11 mouse cellular contexts compared by ENCODE assay signal in the genomic region with DNA sequence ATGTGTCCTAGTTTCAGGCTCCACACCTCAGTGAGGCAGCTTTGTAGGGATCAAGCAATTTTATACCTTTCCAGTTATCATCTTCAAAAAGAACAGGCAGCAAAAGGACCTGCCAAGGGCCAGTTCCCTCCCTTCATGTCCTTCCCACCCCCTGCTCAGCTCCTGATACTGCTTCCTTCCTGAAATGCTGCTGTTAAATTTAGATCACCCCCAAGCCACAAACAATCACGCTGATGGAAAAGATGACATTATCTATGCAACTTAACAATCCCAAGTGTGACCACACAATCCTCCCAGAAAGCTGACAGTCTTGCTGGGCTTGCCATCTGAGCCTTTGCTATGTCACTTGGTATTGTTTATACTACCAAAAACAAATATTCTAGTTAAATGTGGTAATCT. TPM values are rescaled to one million over a fixed set of nuclear protein-coding genes. Genes with fewer than 3 reads are reported as not detected.
DNase-seq lines count a peak whose midpoint lies in the region; ATAC-seq and TF ChIP-seq lines count a peak whose summit lies in the region.
"Had no signal": no experiment of that assay in that cellular context is flagged by ENCODE, and none has a peak within 500 bp of the region (broad histone marks: within the 10 kb centered on the region; RNA-seq: fewer than 3 reads in every experiment).

No protein-coding gene starts in this region.

- H3K4me2 ChIP-seq in CH12.LX (ENCODE audit: insufficient read depth, low read depth, poor library complexity, severe bottlenecking), result no peak overlapping the region
- H3K4me2 ChIP-seq in heart, embryonic 15.5 days, result peak overlapping the region; percentile 21

- dilution Hi-C loops in CH12.LX (cut with MboI; ENCODE audit: extremely low pct_ligation_motif_present, extremely low pct_unique_long_range_greater_than_20kb, low sequenced_read_pairs), result no loop called here

- H3K9ac ChIP-seq in CH12.LX (ENCODE audit: insufficient read depth, low read depth), result no peak overlapping the region
- no peak overlapping the region for H3K9ac ChIP-seq in heart, embryonic 15.5 days

- in situ Hi-C loops in CH12.LX (cut with MboI; ENCODE audit: low pct_ligation_motif_present, low pct_unique_long_range_greater_than_20kb, low sequenced_read_pairs), result no loop called here

- no peaks in the 10 kb centered on the region for H3K27me3 ChIP-seq in CH12.LX (replicated peaks)
- no peaks in the 10 kb centered on the region for H3K27me3 ChIP-seq in heart, embryonic 15.5 days
- H3K27me3 ChIP-seq in thymus, adult 2 months (ENCODE audit: control insufficient read depth, insufficient read depth, low read length), result no peaks in the 10 kb centered on the region; the same call in 1 of the 2 replicates

- no peak; the same call in 1 of the 2 replicates for ATAC-seq in heart, embryonic 15.5 days (replicated peaks; ENCODE audit: insufficient number of reproducible peaks, insufficient read depth, low FRiP score, low read depth)

- no peak for TF ChIP-seq CTCF in CH12.LX (conservative IDR thresholded peaks at IDR 0.05 in 1 of 2, IDR thresholded peaks at IDR 0.05 in 1 of 2; ENCODE audit: low read depth in 2 of 2, low read length in 2 of 2)
- no peak for TF ChIP-seq CTCF in thymus, adult 2 months (IDR thresholded peaks at IDR 0.05; ENCODE audit: borderline replicate concordance, control insufficient read depth, extremely low read depth, insufficient read depth, low read length, poor library complexity)

- TF ChIP-seq RAD21 in CH12.LX (IDR thresholded peaks at IDR 0.05; ENCODE audit: low read depth, low read length), result no peak

- no peak overlapping the region for H3K27ac ChIP-seq in CH12.LX (ENCODE audit: insufficient read depth, low read depth)
- H3K27ac ChIP-seq in heart, embryonic 15.5 days, result peak overlapping the region; percentile 43
- H3K27ac ChIP-seq in thymus, adult 2 months (ENCODE audit: control insufficient read depth, insufficient read depth, low read length), result no peak overlapping the region
- H3K27ac ChIP-seq: kidney, postnatal 0 days had no signal

- H3K36me3 ChIP-seq in CH12.LX (replicated peaks in 1 of 2; ENCODE audit: control insufficient read depth in 1 of 2, insufficient read depth in 1 of 2, low read length in 1 of 2), result peaks cover 13 to 64% of the 10 kb centered on the region in 2 experiments
- H3K36me3 ChIP-seq in heart, embryonic 15.5 days, result no peaks in the 10 kb centered on the region
- no peaks in the 10 kb centered on the region for H3K36me3 ChIP-seq in thymus, adult 2 months (ENCODE audit: control insufficient read depth, insufficient read depth, low read length)

- peak; percentile 37 for DNase-seq in adrenal gland, adult 2 months
- no peak for DNase-seq in adrenal gland, adult 18-20 months (ENCODE audit: low spot score in 2 of 2)
- no peak for DNase-seq in CH12.LX (ENCODE audit: extremely low read depth)
- DNase-seq in lung, postnatal 14 days, result peak; percentile 16
- no peak for DNase-seq in thymus, adult 2 months
- DNase-seq in spleen, adult 18-20 months, result no peak
- no peak for DNase-seq in left cerebral cortex, postnatal 25 days (ENCODE audit: low spot score in 2 of 2)
- DNase-seq: gastrocnemius, postnatal 10 days had no signal

- no peaks in the 10 kb centered on the region for H3K9me3 ChIP-seq in CH12.LX (replicated peaks; ENCODE audit: low read length)
- no peaks in the 10 kb centered on the region for H3K9me3 ChIP-seq in heart, embryonic 15.5 days (replicated peaks)

- WGBS in heart, embryonic 15.5 days, result 6% methylated on average over 1 of the region's 1 CpGs
- WGBS in thymus, adult 2 months, result 3% methylated on average over 1 of the region's 1 CpGs

- no peak overlapping the region for H3K4me3 ChIP-seq in CH12.LX (replicated peaks in 1 of 3; ENCODE audit: low read depth in 2 of 3, low read length in 2 of 3, poor library complexity in 1 of 3)
- no peak overlapping the region for H3K4me3 ChIP-seq in heart, embryonic 15.5 days
- H3K4me3 ChIP-seq in thymus, adult 2 months (ENCODE audit: control insufficient read depth, insufficient read depth, low read length), result no peak overlapping the region

- peaks cover 16 to 53% of the 10 kb centered on the region in 2 experiments for H3K4me1 ChIP-seq in CH12.LX (ENCODE audit: control insufficient read depth in 1 of 2, insufficient read depth in 2 of 2)
- peaks cover 38% of the 10 kb centered on the region for H3K4me1 ChIP-seq in heart, embryonic 15.5 days (replicated peaks)
- H3K4me1 ChIP-seq in thymus, adult 2 months (replicated peaks; ENCODE audit: control insufficient read depth, insufficient read depth, low read length), result peaks cover 10% of the 10 kb centered on the region

- intact Hi-C loops in left cerebral cortex, postnatal 25 days (cut with DNase I), result no loop called here

- TF ChIP-seq EP300 in CH12.LX (IDR thresholded peaks at IDR 0.05; ENCODE audit: low read length), result 0 out of 2 replicates have a peak, but pooled peaks have one; percentile 37

- no peak for TF ChIP-seq POLR2A in CH12.LX (IDR thresholded peaks at IDR 0.05; ENCODE audit: low read depth, low read length)
- no peak for TF ChIP-seq POLR2A in thymus, adult 2 months (IDR thresholded peaks at IDR 0.05; ENCODE audit: control insufficient read depth, extremely low read depth, insufficient read depth, low read length, poor library complexity)

- H3K79me2 ChIP-seq in CH12.LX (replicated peaks; ENCODE audit: control insufficient read depth, extremely low read depth, insufficient read depth, poor library complexity, severe bottlenecking), result peaks cover 30% of the 10 kb centered on the region

TF ChIP-seq in CH12.LX, 34 proteins besides CTCF, POLR2A, EP300 and RAD21 (continues in another document):
- TF ChIP-seq MAFK (IDR thresholded peaks at IDR 0.05; ENCODE audit: insufficient replicate concordance, low read length) (0 out of 2 replicates have a peak, but pooled peaks have one; percentile 14), POLR2AphosphoS2 (IDR thresholded peaks at IDR 0.05; ENCODE audit: low read depth, low read length) (no peak), BHLHE40 (IDR thresholded peaks at IDR 0.05; ENCODE audit: low read depth, low read length) (peak; percentile 24; the same call in 1 of the 2 replicates), MEF2A (IDR thresholded peaks at IDR 0.05; ENCODE audit: borderline replicate concordance, low read depth, low read length) (peak; percentile 70; the same call in 1 of the 2 replicates), USF1 (IDR thresholded peaks at IDR 0.05; ENCODE audit: low read depth, low read length) (no peak), SIN3A (IDR thresholded peaks at IDR 0.05; ENCODE audit: low read length) (0 out of 2 replicates have a peak, but pooled peaks have one; percentile 26), ETS1 (conservative IDR thresholded peaks at IDR 0.05; ENCODE audit: low read depth, low read length) (peak; percentile 57)

RNA-seq across cellular contexts. Expression of a gene that starts 5.7 kb away (rescaled TPM):
- 10 to 100 TPM; 21.1 to 27.3 TPM for total RNA-seq in adrenal gland, adult 2 months (2021)
- 52.1 and 68.8 TPM in 2 replicates for polyA plus RNA-seq in adrenal gland, adult 2 months (2012; rRNA removed)
- total RNA-seq in adrenal gland, adult 18-20 months (2021), result 10 to 100 TPM; 20.6 to 32.6 TPM
- total RNA-seq in CH12.LX (2012; rRNA removed), result 6.6 and 8.0 TPM in 2 replicates
- total RNA-seq in CH12.LX (2014; rRNA removed), result 7.9 and 9.2 TPM in 2 replicates
- 14.4 and 14.8 TPM in 2 replicates for polyA plus RNA-seq in CH12.LX (2012; ENCODE audit: insufficient read length, low read depth)
- polyA plus RNA-seq in heart, embryonic 15.5 days (2015; fragmentation: Nextera tagmentation; extraction: Ambion mirVana), result 12.1 and 18.0 TPM in 2 replicates
- 43.5 and 57.6 TPM in 2 replicates for polyA plus RNA-seq in thymus, adult 2 months (2012; rRNA removed)
- 10 to 100 TPM; 46.7 to 50.9 TPM for total RNA-seq in left cerebral cortex, postnatal 25 days (2021)

RNA-seq across cellular contexts. Expression of a gene that starts 30.9 kb away (rescaled TPM):
- 100 to 1,000 TPM; 105 to 121 TPM for total RNA-seq in adrenal gland, adult 2 months (2021)
- polyA plus RNA-seq in adrenal gland, adult 2 months (2012; rRNA removed), result 160 and 187 TPM in 2 replicates
- total RNA-seq in adrenal gland, adult 18-20 months (2021), result 100 to 1,000 TPM; 110 to 111 TPM
- total RNA-seq in CH12.LX (2012; rRNA removed) (28.1 and 29.2 TPM in 2 replicates), CH12.LX (2014; rRNA removed) (15.1 and 18.5 TPM in 2 replicates)
- polyA plus RNA-seq in CH12.LX (2012; ENCODE audit: insufficient read length, low read depth), result 75.0 and 97.2 TPM in 2 replicates
- polyA plus RNA-seq in heart, embryonic 15.5 days (2015; fragmentation: Nextera tagmentation; extraction: Ambion mirVana), result 52.9 and 63.0 TPM in 2 replicates
- polyA plus RNA-seq in thymus, adult 2 months (2012; rRNA removed), result 133 and 134 TPM in 2 replicates
- 100 to 1,000 TPM; 116 to 118 TPM for total RNA-seq in left cerebral cortex, postnatal 25 days (2021)

RNA-seq across cellular contexts. Expression of a gene that starts 30.9 kb away (rescaled TPM):
- total RNA-seq in adrenal gland, adult 2 months (2021), result not detected
- polyA plus RNA-seq in adrenal gland, adult 2 months (2012; rRNA removed), result not detected in 2 replicates
- total RNA-seq in adrenal gland, adult 18-20 months (2021), result not detected
- total RNA-seq in CH12.LX (2012; rRNA removed) (not detected in 2 replicates), CH12.LX (2014; rRNA removed) (not detected in 2 replicates)
- not detected in 2 replicates for polyA plus RNA-seq in CH12.LX (2012; ENCODE audit: insufficient read length, low read depth)
- polyA plus RNA-seq in heart, embryonic 15.5 days (2015; fragmentation: Nextera tagmentation; extraction: Ambion mirVana), result 0.08 and 0.16 TPM in 2 replicates
- 0.51 and 0.62 TPM in 2 replicates for polyA plus RNA-seq in thymus, adult 2 months (2012; rRNA removed)
- not detected for total RNA-seq in left cerebral cortex, postnatal 25 days (2021)
- total RNA-seq: gastrocnemius, postnatal 10 days had no signal

RNA-seq across cellular contexts. Expression of a gene that starts 33.2 kb away (rescaled TPM):
- 1 to 10 TPM in 1 of 2 experiments, under 1 TPM in 1; 0.52 to 2.1 TPM for total RNA-seq in adrenal gland, adult 2 months (2021)
- 2.1 and 2.5 TPM in 2 replicates for polyA plus RNA-seq in adrenal gland, adult 2 months (2012; rRNA removed)
- total RNA-seq in adrenal gland, adult 18-20 months (2021), result 1 to 10 TPM in 1 of 2 experiments, under 1 TPM in 1; 0.93 to 2.0 TPM
- total RNA-seq in CH12.LX (2012; rRNA removed) (0.25 and 0.34 TPM in 2 replicates), CH12.LX (2014; rRNA removed) (0.11 TPM in 1 of 2 replicates, not detected in the other)
- 0.48 and 0.69 TPM in 2 replicates for polyA plus RNA-seq in CH12.LX (2012; ENCODE audit: insufficient read length, low read depth)
- polyA plus RNA-seq in heart, embryonic 15.5 days (2015; fragmentation: Nextera tagmentation; extraction: Ambion mirVana), result 0.24 and 0.28 TPM in 2 replicates
- polyA plus RNA-seq in thymus, adult 2 months (2012; rRNA removed), result 2.9 and 3.7 TPM in 2 replicates
- 1 to 10 TPM; 1.3 to 2.5 TPM for total RNA-seq in left cerebral cortex, postnatal 25 days (2021)

RNA-seq across cellular contexts. Expression of a gene that starts 38.5 kb away (rescaled TPM):
- total RNA-seq in adrenal gland, adult 2 months (2021), result not detected
- polyA plus RNA-seq in adrenal gland, adult 2 months (2012; rRNA removed), result 0.13 TPM in 1 of 2 replicates, not detected in the other
- not detected for total RNA-seq in adrenal gland, adult 18-20 months (2021)
- total RNA-seq in CH12.LX (2012; rRNA removed), result not detected in 2 replicates
- total RNA-seq in CH12.LX (2014; rRNA removed), result not detected in 2 replicates
- polyA plus RNA-seq in CH12.LX (2012; ENCODE audit: insufficient read length, low read depth), result not detected in 2 replicates
- polyA plus RNA-seq in heart, embryonic 15.5 days (2015; fragmentation: Nextera tagmentation; extraction: Ambion mirVana), result 0.05 TPM in 1 of 2 replicates, not detected in the other
- 0.06 and 0.19 TPM in 2 replicates for polyA plus RNA-seq in thymus, adult 2 months (2012; rRNA removed)
- total RNA-seq in left cerebral cortex, postnatal 25 days (2021), result under 1 TPM in 1 of 2 experiments, not detected in 1; 0.23 TPM
- total RNA-seq: gastrocnemius, postnatal 10 days had no signal
- polyA plus RNA-seq: spleen, adult 2 months had no signal

Comparison
In these comparisons a context has a peak if more than half of its experiments do, and no peak if none do; other contexts are left out.
1. DNase-seq: peak in adrenal gland, adult 2 months (single experiment) and lung, postnatal 14 days (single experiment); none in adrenal gland, adult 18-20 months (0 of 2), CH12.LX (single experiment), thymus, adult 2 months (single experiment), spleen, adult 18-20 months (0 of 2) and left cerebral cortex, postnatal 25 days (0 of 2).